Mouse (Mus musculus): ENCODE results near the gene Idi1. TPM values are rescaled to one million over a fixed set of nuclear protein-coding genes. Genes with fewer than 3 reads are reported as not detected.

Idi1 gene
- total and polyA plus RNA-seq, 3 experiments = 36.2 to 253 (median 126) TPM

Other genes with a start within 250 kb of the Idi1 start
- gene Wdr37, start 13.6 kb upstream of the Idi1 start, total RNA-seq (2012; rRNA removed) = 11.8 and 13.9 TPM in 2 replicates
- 13.4 and 19.3 TPM in 2 replicates for gene Wdr37, start 13.6 kb upstream of the Idi1 start, total RNA-seq (2014; rRNA removed)
- 23.0 and 24.2 TPM in 2 replicates for gene Wdr37, start 13.6 kb upstream of the Idi1 start, polyA plus RNA-seq (2012; ENCODE audit: insufficient read length, low read depth)
- gene Gm9745, start 62.7 kb downstream of the Idi1 start, total RNA-seq (2012; rRNA removed) = not detected in 2 replicates
- not detected in 2 replicates for gene Gm9745, start 62.7 kb downstream of the Idi1 start, total RNA-seq (2014; rRNA removed)
- gene Gm9745, start 62.7 kb downstream of the Idi1 start, polyA plus RNA-seq (2012; ENCODE audit: insufficient read length, low read depth) = not detected in 2 replicates
- gene Idi2, start 67.4 kb downstream of the Idi1 start, total RNA-seq (2012; rRNA removed) = not detected in 2 replicates
- not detected in 2 replicates for gene Idi2, start 67.4 kb downstream of the Idi1 start, total RNA-seq (2014; rRNA removed)
- not detected in 2 replicates for gene Idi2, start 67.4 kb downstream of the Idi1 start, polyA plus RNA-seq (2012; ENCODE audit: insufficient read length, low read depth)
- gene Gtpbp4, start 110.6 kb downstream of the Idi1 start, total RNA-seq (2012; rRNA removed) = 92.1 and 112 TPM in 2 replicates
- gene Gtpbp4, start 110.6 kb downstream of the Idi1 start, total RNA-seq (2014; rRNA removed) = 116 and 169 TPM in 2 replicates
- 174 and 218 TPM in 2 replicates for gene Gtpbp4, start 110.6 kb downstream of the Idi1 start, polyA plus RNA-seq (2012; ENCODE audit: insufficient read length, low read depth)
- 52.5 and 57.9 TPM in 2 replicates for gene Larp4b, start 208.4 kb downstream of the Idi1 start, total RNA-seq (2012; rRNA removed)
- 58.3 and 65.4 TPM in 2 replicates for gene Larp4b, start 208.4 kb downstream of the Idi1 start, total RNA-seq (2014; rRNA removed)
- gene Larp4b, start 208.4 kb downstream of the Idi1 start, polyA plus RNA-seq (2012; ENCODE audit: insufficient read length, low read depth) = 52.3 and 63.3 TPM in 2 replicates